Mouse (Mus musculus): Measurements from ENCODE around the gene Nol12. TPM values are rescaled to one million over a fixed set of nuclear protein-coding genes. Genes with fewer than 3 reads are reported as not detected.

Gene Nol12
- polyA plus RNA-seq, 1 experiment from 2014 or later, result 55.8 TPM

DNA sequence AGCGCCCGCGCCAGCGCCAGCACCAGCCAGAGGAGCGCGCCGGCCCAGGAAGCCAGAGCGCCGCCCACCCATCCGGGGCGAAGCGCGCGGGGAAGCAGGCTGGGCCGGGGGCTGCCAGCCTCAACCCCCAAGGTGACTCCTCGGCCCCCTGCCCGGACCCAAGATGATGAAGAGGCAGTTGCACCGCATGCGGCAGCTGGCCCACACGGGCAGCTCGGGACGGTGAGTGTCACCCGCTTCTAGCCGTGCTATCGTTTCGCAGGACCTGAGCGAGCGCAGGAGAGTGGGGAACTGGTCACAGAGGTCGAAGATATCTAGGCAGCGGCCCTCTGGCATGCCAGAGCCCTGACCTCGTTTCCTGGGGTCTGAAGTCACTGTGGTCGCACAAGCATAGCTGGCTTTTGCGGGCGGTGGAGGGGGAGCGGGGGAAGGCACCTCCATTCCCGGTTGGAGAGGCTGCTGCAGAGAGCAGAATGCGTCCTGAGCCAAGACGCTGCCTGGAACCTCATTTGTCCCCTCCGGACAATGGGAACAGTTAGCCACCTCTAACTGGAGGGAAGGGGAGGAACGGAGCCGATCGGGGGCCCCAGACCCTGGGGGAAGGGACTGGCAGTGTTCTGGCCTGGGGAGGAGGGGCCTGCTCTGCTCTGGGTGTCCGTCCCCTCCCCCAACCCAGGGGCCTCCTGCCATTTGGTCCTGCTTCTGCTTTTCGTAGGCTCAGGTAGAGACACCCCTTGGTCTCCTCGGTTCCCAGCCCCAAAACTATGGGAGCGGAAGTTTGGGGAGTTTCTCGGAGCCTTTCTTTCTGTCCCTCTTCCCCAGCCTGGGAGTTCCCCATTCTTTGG lies 34.8 kb upstream of the Nol12 start, which contains the start of gene Sh3bp1:
TSS of gene Sh3bp1 (plus strand) at position 29 of the 845 bp plus-strand sequence.
- H3K4me2 ChIP-seq (replicated peaks; ENCODE audit: low read depth, low read length), result peak within 1 kb of the TSS; percentile 92
- peak within 1 kb of the TSS; percentile 65 for H3K27ac ChIP-seq (ENCODE audit: low read depth, low read length)
- peak within 1 kb of the TSS; percentile 75 for H3K4me3 ChIP-seq (ENCODE audit: low read length)
- H3K9me3 ChIP-seq (ENCODE audit: control insufficient read depth, low read length), result no peaks in the 10 kb centered on the region
- H3K4me1 ChIP-seq (ENCODE audit: control insufficient read depth, insufficient read depth, low read length), result peaks cover 47% of the 10 kb centered on the region
- no peaks in the 10 kb centered on the region for H3K27me3 ChIP-seq (ENCODE audit: control insufficient read depth, insufficient read depth, low read length)
- WGBS, result under 1% methylated on average over 44 of the region's 47 CpGs
- ATAC-seq (ENCODE audit: low FRiP score, low TSS enrichment), result peak; percentile 58
- peaks cover 22% of the 10 kb centered on the region for H3K36me3 ChIP-seq (ENCODE audit: control insufficient read depth, insufficient read depth, low read length)
- peak within 1 kb of the TSS; percentile 74 for H3K9ac ChIP-seq (ENCODE audit: low read depth, low read length)

DNA sequence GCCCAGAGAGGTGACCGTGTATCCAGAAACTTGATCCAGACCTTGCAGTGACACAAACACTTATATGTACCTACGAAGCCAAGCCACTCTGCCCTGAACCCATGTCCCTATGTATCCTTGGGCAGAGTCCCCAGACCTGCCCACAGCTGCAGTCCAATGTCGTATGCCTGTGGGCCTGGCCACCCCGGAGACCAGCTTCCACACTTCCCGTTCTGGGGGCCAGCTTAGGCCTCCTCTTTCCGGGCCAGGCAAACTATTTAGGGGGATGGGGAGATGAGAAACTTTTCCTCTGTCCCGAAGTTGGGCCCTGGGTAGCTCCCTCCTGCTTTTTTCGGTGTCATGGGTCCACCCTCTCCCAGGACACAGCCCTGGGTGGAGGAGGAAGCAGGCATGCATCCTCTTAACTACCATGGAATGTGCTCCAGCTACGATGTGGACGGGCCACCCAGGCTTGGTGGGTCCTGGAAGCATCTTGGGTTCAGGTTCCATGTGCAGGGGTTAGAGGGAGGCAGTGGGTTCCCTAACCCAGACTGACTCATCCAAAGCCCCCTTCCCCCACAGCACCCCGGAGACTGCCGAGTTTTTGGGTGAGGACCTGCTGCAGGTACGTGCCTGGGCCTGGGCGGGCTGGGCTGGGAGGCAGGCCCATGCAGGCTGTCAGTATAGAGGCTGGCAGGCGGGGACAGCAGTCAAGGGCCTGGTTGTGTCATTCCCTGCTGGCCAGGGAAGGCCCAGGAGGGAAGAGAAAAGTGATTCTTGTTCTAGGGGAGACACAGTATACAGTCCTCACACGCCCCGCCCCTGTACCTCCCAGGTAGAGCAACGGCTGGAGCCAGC lies 33.9 kb upstream of the Nol12 start:
- Histone ChIP-seq H3K27me3 (ENCODE audit: control insufficient read depth, insufficient read depth, low read length) (no peaks in the 10 kb centered on the region), H3K27ac (ENCODE audit: low read depth, low read length) (peak overlapping the region; percentile 65; the same call in 1 of the 2 replicates), H3K4me2 (replicated peaks; ENCODE audit: low read depth, low read length) (peak overlapping the region; percentile 92), H3K9ac (ENCODE audit: low read depth, low read length) (peak overlapping the region; percentile 74), H3K4me3 (ENCODE audit: low read length) (peak overlapping the region; percentile 75), H3K4me1 (ENCODE audit: control insufficient read depth, insufficient read depth, low read length) (peaks cover 45% of the 10 kb centered on the region), H3K9me3 (ENCODE audit: control insufficient read depth, low read length) (no peaks in the 10 kb centered on the region), H3K36me3 (ENCODE audit: control insufficient read depth, insufficient read depth, low read length) (peaks cover 29% of the 10 kb centered on the region)
- ATAC-seq (ENCODE audit: low FRiP score, low TSS enrichment), result no peak
- 15% methylated on average over 18 of the region's 18 CpGs for WGBS

DNA sequence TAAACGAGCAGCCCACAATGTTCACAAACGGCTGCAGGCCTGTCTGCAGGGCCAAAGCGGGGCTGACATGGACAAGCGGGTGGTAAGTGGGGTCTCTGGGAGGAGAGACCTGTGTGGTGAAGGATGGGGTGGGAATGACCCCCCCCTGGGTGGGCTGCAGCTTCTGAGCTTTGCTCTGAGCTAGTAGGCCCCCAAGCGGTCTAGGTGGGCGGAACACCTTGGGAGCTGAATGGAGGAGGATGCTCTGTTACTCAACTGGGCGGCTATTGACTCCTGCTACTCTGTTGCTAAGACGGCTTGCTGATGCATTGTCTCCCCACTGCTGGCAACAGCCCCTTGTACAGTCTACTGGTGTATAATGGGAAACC lies 33.3 kb upstream of the Nol12 start:
- Histone ChIP-seq H3K9ac (ENCODE audit: low read depth, low read length) (peak overlapping the region; percentile 74; the same call in 1 of the 2 replicates), H3K36me3 (ENCODE audit: control insufficient read depth, insufficient read depth, low read length) (peaks cover 35% of the 10 kb centered on the region), H3K4me2 (replicated peaks; ENCODE audit: low read depth, low read length) (peak overlapping the region; percentile 92), H3K9me3 (ENCODE audit: control insufficient read depth, low read length) (no peaks in the 10 kb centered on the region), H3K27ac (ENCODE audit: low read depth, low read length) (no peak overlapping the region; the same call in 1 of the 2 replicates), H3K27me3 (ENCODE audit: control insufficient read depth, insufficient read depth, low read length) (no peaks in the 10 kb centered on the region), H3K4me1 (ENCODE audit: control insufficient read depth, insufficient read depth, low read length) (peaks cover 40% of the 10 kb centered on the region), H3K4me3 (ENCODE audit: low read length) (peak overlapping the region; percentile 75)
- ATAC-seq (ENCODE audit: low FRiP score, low TSS enrichment), result no peak
- 47% methylated on average over 8 of the region's 8 CpGs for WGBS

DNA sequence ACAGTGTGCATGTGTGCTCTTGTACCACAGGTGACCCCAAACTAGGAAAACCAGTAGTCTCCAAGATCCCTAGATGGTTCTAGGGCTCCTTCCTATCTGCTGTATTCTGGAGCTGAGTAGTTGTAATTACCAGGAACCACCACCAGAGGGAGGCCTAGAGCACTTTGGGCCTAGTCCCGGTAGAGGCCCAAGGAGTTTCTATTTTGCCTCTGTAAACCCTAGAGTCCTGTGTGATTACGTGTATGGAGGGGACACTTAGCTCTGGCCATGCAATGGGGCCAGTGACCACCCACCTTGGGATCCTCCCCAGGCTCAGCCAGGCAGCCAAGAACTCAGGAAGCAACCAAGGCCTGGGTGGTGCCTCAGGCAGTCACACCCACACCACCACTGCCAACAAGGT lies 31.5 kb upstream of the Nol12 start:
- no peak overlapping the region for H3K4me3 ChIP-seq (ENCODE audit: low read length)
- peaks cover 54% of the 10 kb centered on the region for H3K36me3 ChIP-seq (ENCODE audit: control insufficient read depth, insufficient read depth, low read length)
- no peak overlapping the region; the same call in 1 of the 2 replicates for H3K9ac ChIP-seq (ENCODE audit: low read depth, low read length)
- peaks cover 26% of the 10 kb centered on the region for H3K4me1 ChIP-seq (ENCODE audit: control insufficient read depth, insufficient read depth, low read length)
- H3K4me2 ChIP-seq (replicated peaks; ENCODE audit: low read depth, low read length), result no peak overlapping the region
- 3% methylated on average over 2 of the region's 2 CpGs for WGBS
- peak; percentile 8; the same call in 1 of the 2 replicates for ATAC-seq (ENCODE audit: low FRiP score, low TSS enrichment)
- no peaks in the 10 kb centered on the region for H3K9me3 ChIP-seq (ENCODE audit: control insufficient read depth, low read length)
- H3K27ac ChIP-seq (ENCODE audit: low read depth, low read length), result no peak overlapping the region
- no peaks in the 10 kb centered on the region for H3K27me3 ChIP-seq (ENCODE audit: control insufficient read depth, insufficient read depth, low read length)

DNA sequence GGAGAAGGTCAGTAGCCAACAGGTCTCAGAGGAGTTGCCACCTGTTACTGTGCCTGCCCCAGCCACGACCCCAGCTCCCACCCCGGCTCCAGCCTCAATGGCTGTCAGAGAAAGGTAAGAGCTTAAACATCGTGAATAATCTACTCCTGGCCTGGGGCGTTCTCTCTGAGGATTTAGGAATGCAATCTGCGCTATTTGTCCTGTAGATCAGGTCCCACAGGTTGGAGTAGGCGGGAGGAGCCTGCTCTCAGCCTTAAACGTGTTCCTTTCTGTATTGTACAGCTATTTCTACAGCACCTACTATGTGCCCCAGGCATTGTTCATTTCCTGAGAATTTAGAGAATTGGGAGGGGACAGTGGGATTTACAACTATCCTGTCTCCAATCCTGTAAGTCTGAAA lies 26.3 kb upstream of the Nol12 start:
- Histone ChIP-seq H3K4me1 (ENCODE audit: control insufficient read depth, insufficient read depth, low read length) (no peaks in the 10 kb centered on the region), H3K9ac (ENCODE audit: low read depth, low read length) (no peak overlapping the region), H3K27me3 (ENCODE audit: control insufficient read depth, insufficient read depth, low read length) (no peaks in the 10 kb centered on the region), H3K27ac (ENCODE audit: low read depth, low read length) (no peak overlapping the region), H3K4me3 (ENCODE audit: low read length) (no peak overlapping the region), H3K36me3 (ENCODE audit: control insufficient read depth, insufficient read depth, low read length) (peaks cover 76% of the 10 kb centered on the region), H3K9me3 (ENCODE audit: control insufficient read depth, low read length) (no peaks in the 10 kb centered on the region), H3K4me2 (replicated peaks; ENCODE audit: low read depth, low read length) (no peak overlapping the region)
- WGBS, result 71% methylated on average over 7 of the region's 7 CpGs
- no peak for ATAC-seq (ENCODE audit: low FRiP score, low TSS enrichment)

DNA sequence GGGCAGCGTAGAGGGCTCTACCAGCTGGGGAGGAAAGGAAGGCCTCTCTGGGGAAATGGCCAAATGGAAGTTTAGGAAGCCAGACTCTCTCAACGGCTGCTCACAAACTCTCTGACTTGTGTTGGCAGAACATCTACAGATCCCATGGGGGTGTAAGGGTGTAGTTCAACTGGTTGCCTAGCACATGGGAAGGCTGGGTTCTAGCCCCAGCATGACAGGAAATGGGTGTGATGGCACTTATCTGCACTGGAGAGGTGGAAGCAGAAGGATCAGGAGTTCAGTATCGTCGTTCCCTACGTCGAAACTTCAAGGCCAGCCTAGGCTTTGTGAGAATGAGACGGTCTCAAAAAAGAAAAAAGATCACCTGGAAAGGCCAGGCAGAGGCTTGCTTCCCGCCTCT lies 25.8 kb upstream of the Nol12 start:
- ATAC-seq (ENCODE audit: low FRiP score, low TSS enrichment), result no peak
- peaks cover 70% of the 10 kb centered on the region for H3K36me3 ChIP-seq (ENCODE audit: control insufficient read depth, insufficient read depth, low read length)
- no peak overlapping the region for H3K27ac ChIP-seq (ENCODE audit: low read depth, low read length)
- no peak overlapping the region for H3K9ac ChIP-seq (ENCODE audit: low read depth, low read length)
- no peaks in the 10 kb centered on the region for H3K4me1 ChIP-seq (ENCODE audit: control insufficient read depth, insufficient read depth, low read length)
- no peak overlapping the region for H3K4me3 ChIP-seq (ENCODE audit: low read length)
- no peaks in the 10 kb centered on the region for H3K27me3 ChIP-seq (ENCODE audit: control insufficient read depth, insufficient read depth, low read length)
- H3K9me3 ChIP-seq (ENCODE audit: control insufficient read depth, low read length), result no peaks in the 10 kb centered on the region
- H3K4me2 ChIP-seq (replicated peaks; ENCODE audit: low read depth, low read length), result no peak overlapping the region
- 91% methylated on average over 8 of the region's 8 CpGs for WGBS

DNA sequence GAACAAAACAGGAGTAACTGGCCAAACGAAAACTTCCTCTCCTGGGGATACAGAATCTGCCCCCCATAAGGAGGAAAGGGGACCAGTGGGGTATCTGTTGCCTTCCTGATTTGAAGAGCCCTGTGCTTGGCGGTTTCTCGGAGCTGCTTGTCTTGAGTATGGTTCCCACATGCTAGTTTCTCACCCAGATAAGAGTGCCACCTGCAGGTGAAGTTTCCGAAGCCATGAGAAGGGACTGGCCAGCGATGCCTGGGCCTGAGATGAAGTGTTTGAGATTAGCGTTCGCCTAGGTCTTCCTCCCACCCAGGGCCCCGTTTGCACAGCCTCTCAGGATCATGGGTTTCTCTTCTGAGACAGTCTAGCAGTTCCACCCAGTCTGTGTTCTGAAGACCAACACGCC lies 22.7 kb upstream of the Nol12 start:
- no peak overlapping the region for H3K9ac ChIP-seq (ENCODE audit: low read depth, low read length)
- 39% methylated on average over 9 of the region's 9 CpGs for WGBS

DNA sequence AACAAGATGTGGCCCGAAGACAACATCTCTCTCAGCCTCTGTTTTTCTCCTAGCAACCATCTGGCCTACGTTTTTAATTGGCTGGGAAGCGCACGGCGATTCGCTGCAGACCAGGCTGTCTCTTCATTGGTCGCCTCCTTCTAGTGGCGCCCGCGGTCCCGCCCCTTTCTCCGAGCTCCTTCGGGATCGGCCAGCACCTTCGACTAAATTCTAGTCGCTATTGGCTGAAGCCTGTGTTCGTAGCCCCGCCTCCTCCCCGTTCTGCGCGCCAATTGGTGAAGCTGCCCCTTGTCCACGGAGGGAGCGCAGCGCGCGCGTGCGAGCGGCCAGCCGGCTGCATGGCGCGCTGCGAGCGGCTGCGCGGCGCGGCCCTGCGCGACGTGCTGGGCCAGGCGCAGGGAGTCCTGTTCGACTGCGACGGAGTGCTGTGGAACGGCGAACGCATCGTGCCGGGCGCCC lies 21.1 kb upstream of the Nol12 start, which contains the start of gene Pdxp:
TSS of gene Pdxp (plus strand) at position 288 of the 459 bp plus-strand sequence.
- H3K4me3 ChIP-seq (ENCODE audit: low read length), result peak within 1 kb of the TSS; percentile 73
- H3K9ac ChIP-seq (ENCODE audit: low read depth, low read length), result peak within 1 kb of the TSS; percentile 82
- H3K27ac ChIP-seq (ENCODE audit: low read depth, low read length), result peak within 1 kb of the TSS; percentile 90
- peak; percentile 93 for ATAC-seq (ENCODE audit: low FRiP score, low TSS enrichment)
- H3K9me3 ChIP-seq (ENCODE audit: control insufficient read depth, low read length), result no peaks in the 10 kb centered on the region
- no peaks in the 10 kb centered on the region for H3K27me3 ChIP-seq (ENCODE audit: control insufficient read depth, insufficient read depth, low read length)
- peak within 1 kb of the TSS; percentile 97 for H3K4me2 ChIP-seq (replicated peaks; ENCODE audit: low read depth, low read length)
- H3K4me1 ChIP-seq (ENCODE audit: control insufficient read depth, insufficient read depth, low read length), result peaks cover 26% of the 10 kb centered on the region
- H3K36me3 ChIP-seq (ENCODE audit: control insufficient read depth, insufficient read depth, low read length), result peaks cover 35% of the 10 kb centered on the region
- WGBS, result under 1% methylated on average over 51 of the region's 51 CpGs

More for the DNA sequence above, 22.7 kb upstream of the Nol12 start:
- Histone ChIP-seq H3K9me3 (ENCODE audit: control insufficient read depth, low read length) (no peaks in the 10 kb centered on the region), H3K4me3 (ENCODE audit: low read length) (no peak overlapping the region), H3K4me2 (replicated peaks; ENCODE audit: low read depth, low read length) (no peak overlapping the region), H3K27ac (ENCODE audit: low read depth, low read length) (no peak overlapping the region), H3K4me1 (ENCODE audit: control insufficient read depth, insufficient read depth, low read length) (peaks cover 20% of the 10 kb centered on the region), H3K27me3 (ENCODE audit: control insufficient read depth, insufficient read depth, low read length) (no peaks in the 10 kb centered on the region), H3K36me3 (ENCODE audit: control insufficient read depth, insufficient read depth, low read length) (peaks cover 41% of the 10 kb centered on the region)
- ATAC-seq (ENCODE audit: low FRiP score, low TSS enrichment), result no peak
